Mouse (Mus musculus) C2C12 (cell line): Measurements from ENCODE around the gene Gm10282. TPM values are rescaled to one million over a fixed set of nuclear protein-coding genes. Genes with fewer than 3 reads are reported as not detected.

ENCODE experiments used
- H3K27me3 ChIP-seq: one replicate; pipeline ENCODE4 v1.6.1; 2011; ENCODE audit not compliant: control insufficient read depth, insufficient read depth, insufficient read length
- H3K36me3 ChIP-seq: one replicate; pipeline ENCODE4 v1.6.1; 2011; ENCODE audit not compliant: control insufficient read depth, insufficient read depth
- H3K4me3 ChIP-seq: one replicate; pipeline ENCODE4 v1.5.1; 2011; ENCODE audit warnings: mild to moderate bottlenecking, control low read depth; ENCODE audit not compliant: poor library complexity, insufficient read depth, severe bottlenecking
- H3K79me2 ChIP-seq: one replicate; pipeline ENCODE4 v1.6.1; 2011; ENCODE audit not compliant: control insufficient read depth, insufficient read depth
- H3K79me3 ChIP-seq: one replicate; pipeline ENCODE4 v1.6.1; 2011; ENCODE audit warnings: low read depth, control low read depth
- H3ac ChIP-seq: one replicate; pipeline ENCODE3; 2011; ENCODE audit warnings: low read depth; ENCODE audit not compliant: control insufficient read depth, insufficient read length
- CEBPB ChIP-seq: IDR thresholded peaks from one replicate; pipeline ENCODE4 v1.6.1; 2011; ENCODE audit warnings: low read depth, mild to moderate bottlenecking, control low read depth, moderate library complexity
- CTCF ChIP-seq: IDR thresholded peaks from one replicate; pipeline ENCODE4 v1.5.1; 2011; ENCODE audit not compliant: control insufficient read depth, insufficient read depth, insufficient read length
- FOSL1 ChIP-seq: IDR thresholded peaks from one replicate; pipeline ENCODE4 v1.8.0; 2011; ENCODE audit warnings: mild to moderate bottlenecking, low read length; ENCODE audit not compliant: poor library complexity, insufficient read depth, severe bottlenecking
- MAX ChIP-seq: IDR thresholded peaks from one replicate; pipeline ENCODE4 v1.6.1; 2011; ENCODE audit warnings: mild to moderate bottlenecking, control low read depth
- MYOD1 ChIP-seq: IDR thresholded peaks from one replicate; pipeline ENCODE4 v1.6.1; 2011; ENCODE audit warnings: low read depth; ENCODE audit not compliant: control insufficient read depth, insufficient read length
- MYOG ChIP-seq: IDR thresholded peaks from one replicate; pipeline ENCODE4 v1.6.1; 2011; ENCODE audit not compliant: control insufficient read depth, insufficient read length; ENCODE audit errors: extremely low read depth
- USF1 ChIP-seq: IDR thresholded peaks from one replicate; pipeline ENCODE4 v1.6.1; 2011; ENCODE audit warnings: low read depth, mild to moderate bottlenecking, control low read depth, moderate library complexity
- polyA plus RNA-seq: library from polyadenylated mRNA; unstranded; fragments of >200 nt; fragmentation: generic; extraction: Trizol; gene quantifications from one replicate; pipeline ENCODE4 v1.2.1, GENCODE M21; 2012; ENCODE audit warnings: missing spikeins

The Gm10282 gene
- polyA plus RNA-seq, 1 experiment = 107 TPM

GRCm38 (mm10) chr8:72289051-72289450 lies 16.0 kb downstream of the Gm10282 start:
- H3ac ChIP-seq = no peak overlapping the region
- H3K36me3 ChIP-seq = no peaks in the 10 kb centered on the region
- H3K79me3 ChIP-seq = no peaks in the 10 kb centered on the region
- no peak overlapping the region for H3K4me3 ChIP-seq
- peaks cover 3% of the 10 kb centered on the region for H3K27me3 ChIP-seq
- TF ChIP-seq MYOD1 (no peak), USF1 (no peak), MYOG (no peak), CTCF (no peak), CEBPB (no peak), MAX (no peak), FOSL1 (no peak)
- no peaks in the 10 kb centered on the region for H3K79me2 ChIP-seq

- H3K79me2 ChIP-seq = no peaks in the 10 kb centered on the region
- no peak overlapping the region for H3ac ChIP-seq
- H3K36me3 ChIP-seq = no peaks in the 10 kb centered on the region
- no peak overlapping the region for H3K4me3 ChIP-seq
- TF ChIP-seq FOSL1 = no peak
- TF ChIP-seq MYOG = no peak
- TF ChIP-seq MAX = no peak
- TF ChIP-seq MYOD1 = no peak
- TF ChIP-seq USF1 = no peak
- no peak for TF ChIP-seq CEBPB
- no peak for TF ChIP-seq CTCF
- peaks cover 11% of the 10 kb centered on the region for H3K27me3 ChIP-seq
- no peaks in the 10 kb centered on the region for H3K79me3 ChIP-seq
These were observed 19.8 kb downstream of the Gm10282 start for GRCm38 (mm10) chr8:72285285-72285684.

- H3K27me3 ChIP-seq = peaks cover 11% of the 10 kb centered on the region
- no peaks in the 10 kb centered on the region for H3K36me3 ChIP-seq
- H3K79me3 ChIP-seq = no peaks in the 10 kb centered on the region
- no peaks in the 10 kb centered on the region for H3K79me2 ChIP-seq
- H3ac ChIP-seq = no peak overlapping the region
- no peak overlapping the region for H3K4me3 ChIP-seq
- TF ChIP-seq USF1 = no peak
- no peak for TF ChIP-seq MYOD1
These were observed 23.4 kb downstream of the Gm10282 start for GRCm38 (mm10) chr8:72281634-72282033.

- H3K27me3 ChIP-seq = peaks cover 14% of the 10 kb centered on the region
- no peak for TF ChIP-seq MYOD1
- TF ChIP-seq MAX = no peak
- TF ChIP-seq FOSL1 = no peak
- TF ChIP-seq MYOG = no peak
- no peak for TF ChIP-seq USF1
- no peak for TF ChIP-seq CEBPB
- no peak for TF ChIP-seq CTCF
- no peak overlapping the region for H3ac ChIP-seq
- no peaks in the 10 kb centered on the region for H3K79me2 ChIP-seq
- no peak overlapping the region for H3K4me3 ChIP-seq
- no peaks in the 10 kb centered on the region for H3K36me3 ChIP-seq
- H3K79me3 ChIP-seq = no peaks in the 10 kb centered on the region
These were observed 25.9 kb downstream of the Gm10282 start for GRCm38 (mm10) chr8:72279151-72279550.

- H3K79me2 ChIP-seq = no peaks in the 10 kb centered on the region
- H3K4me3 ChIP-seq = no peak overlapping the region
- TF ChIP-seq MYOG (no peak), FOSL1 (no peak), CTCF (no peak), MAX (no peak), MYOD1 (no peak), USF1 (no peak), CEBPB (no peak)
These were observed 27.8 kb downstream of the Gm10282 start for GRCm38 (mm10) chr8:72277244-72277643.

GRCm38 (mm10) chr8:72273807-72274206 lies 31.3 kb downstream of the Gm10282 start:
- no peaks in the 10 kb centered on the region for H3K79me3 ChIP-seq
- H3K27me3 ChIP-seq = peaks cover 5% of the 10 kb centered on the region
- no peaks in the 10 kb centered on the region for H3K36me3 ChIP-seq
- H3ac ChIP-seq = no peak overlapping the region
- no peak overlapping the region for H3K4me3 ChIP-seq
- no peak for TF ChIP-seq FOSL1
- no peaks in the 10 kb centered on the region for H3K79me2 ChIP-seq

More at GRCm38 (mm10) chr8:72277244-72277643, 27.8 kb downstream of the Gm10282 start:
- Histone ChIP-seq H3K27me3 (peaks cover 7% of the 10 kb centered on the region), H3K79me3 (no peaks in the 10 kb centered on the region), H3ac (no peak overlapping the region), H3K36me3 (no peaks in the 10 kb centered on the region)
